Mouse (Mus musculus) kidney, adult 8-10 months (tissue): ENCODE data around the gene Gsk3a.
"Not testable (repeated sequence)": the region's sequence is repeated elsewhere in the genome, so short reads cannot be mapped to it uniquely, and the experiment has no call there.

ENCODE experiments used
- DNase-seq, 2 experiments: peaks; one replicate each; pipeline ENCODE4 v3.0.0; 2022

The Gsk3a gene

DNA sequence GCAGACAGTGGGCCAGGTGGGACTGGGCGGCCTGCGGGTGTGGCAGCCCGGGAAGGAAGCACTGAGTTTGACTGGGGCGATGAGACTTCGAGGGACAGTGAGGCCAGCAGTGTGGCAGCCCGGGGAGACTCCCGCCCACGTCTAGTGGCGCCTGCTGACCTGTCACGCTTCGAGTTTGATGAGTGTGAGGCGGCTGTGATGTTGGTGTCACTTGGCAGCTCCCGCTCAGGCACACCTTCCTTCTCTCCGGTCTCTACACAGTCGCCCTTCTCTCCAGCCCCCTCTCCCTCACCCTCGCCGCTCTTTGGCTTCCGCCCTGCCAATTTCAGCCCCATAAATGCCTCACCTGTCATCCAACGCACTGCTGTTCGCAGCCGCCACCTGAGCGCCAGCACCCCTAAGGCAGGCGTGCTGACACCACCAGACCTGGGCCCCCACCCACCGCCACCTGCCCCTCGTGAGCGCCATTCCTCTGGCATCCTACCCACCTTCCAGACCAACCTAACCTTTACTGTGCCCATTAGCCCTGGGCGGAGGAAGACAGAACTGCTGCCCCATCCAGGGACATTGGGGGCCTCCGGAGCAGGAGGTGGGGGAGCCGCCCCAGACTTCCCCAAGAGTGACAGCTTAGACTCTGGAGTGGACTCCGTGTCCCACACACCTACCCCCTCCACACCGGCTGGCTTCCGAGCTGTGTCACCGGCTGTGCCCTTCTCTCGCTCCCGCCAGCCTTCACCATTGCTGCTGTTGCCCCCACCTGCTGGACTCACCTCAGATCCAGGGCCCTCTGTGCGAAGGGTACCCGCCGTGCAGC lies 35.0 kb upstream of the Gsk3a start:
- no peak for DNase-seq

DNA sequence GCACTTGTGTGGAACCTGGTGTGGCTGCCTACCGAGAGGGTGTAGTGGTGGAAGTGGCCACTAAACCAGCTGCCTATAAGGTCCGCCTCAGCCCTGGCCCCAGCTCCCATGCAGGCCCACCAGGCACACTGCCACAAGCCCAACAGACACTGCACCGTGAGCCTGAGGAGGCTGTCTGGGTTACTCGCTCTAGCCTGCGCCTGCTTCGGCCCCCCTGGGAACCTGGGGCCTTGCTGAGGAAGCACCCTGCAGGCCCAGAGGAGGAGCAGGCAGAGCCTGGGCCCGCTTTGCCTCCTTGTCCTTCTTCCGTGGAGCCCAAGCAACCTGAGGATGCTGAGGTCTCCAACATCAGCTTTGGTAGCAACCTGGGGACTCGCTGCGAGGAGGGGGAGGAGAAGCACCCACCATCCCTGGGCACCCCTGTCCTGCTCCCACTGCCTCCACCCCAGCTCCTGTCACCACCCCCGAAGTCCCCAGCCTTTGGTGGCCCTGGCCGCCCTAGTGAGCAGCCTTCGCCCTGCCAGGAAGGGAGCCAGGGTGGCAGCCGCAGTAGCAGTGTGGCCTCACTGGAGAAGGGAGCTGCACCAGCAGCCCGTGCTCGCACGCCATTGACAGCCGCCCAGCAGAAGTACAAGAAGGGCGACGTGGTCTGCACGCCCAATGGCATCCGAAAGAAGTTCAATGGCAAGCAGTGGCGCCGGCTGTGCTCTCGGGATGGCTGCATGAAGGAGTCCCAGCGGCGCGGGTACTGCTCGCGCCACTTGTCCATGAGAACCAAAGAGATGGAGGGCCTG lies 34.2 kb upstream of the Gsk3a start:
- DNase-seq = no peak

DNA sequence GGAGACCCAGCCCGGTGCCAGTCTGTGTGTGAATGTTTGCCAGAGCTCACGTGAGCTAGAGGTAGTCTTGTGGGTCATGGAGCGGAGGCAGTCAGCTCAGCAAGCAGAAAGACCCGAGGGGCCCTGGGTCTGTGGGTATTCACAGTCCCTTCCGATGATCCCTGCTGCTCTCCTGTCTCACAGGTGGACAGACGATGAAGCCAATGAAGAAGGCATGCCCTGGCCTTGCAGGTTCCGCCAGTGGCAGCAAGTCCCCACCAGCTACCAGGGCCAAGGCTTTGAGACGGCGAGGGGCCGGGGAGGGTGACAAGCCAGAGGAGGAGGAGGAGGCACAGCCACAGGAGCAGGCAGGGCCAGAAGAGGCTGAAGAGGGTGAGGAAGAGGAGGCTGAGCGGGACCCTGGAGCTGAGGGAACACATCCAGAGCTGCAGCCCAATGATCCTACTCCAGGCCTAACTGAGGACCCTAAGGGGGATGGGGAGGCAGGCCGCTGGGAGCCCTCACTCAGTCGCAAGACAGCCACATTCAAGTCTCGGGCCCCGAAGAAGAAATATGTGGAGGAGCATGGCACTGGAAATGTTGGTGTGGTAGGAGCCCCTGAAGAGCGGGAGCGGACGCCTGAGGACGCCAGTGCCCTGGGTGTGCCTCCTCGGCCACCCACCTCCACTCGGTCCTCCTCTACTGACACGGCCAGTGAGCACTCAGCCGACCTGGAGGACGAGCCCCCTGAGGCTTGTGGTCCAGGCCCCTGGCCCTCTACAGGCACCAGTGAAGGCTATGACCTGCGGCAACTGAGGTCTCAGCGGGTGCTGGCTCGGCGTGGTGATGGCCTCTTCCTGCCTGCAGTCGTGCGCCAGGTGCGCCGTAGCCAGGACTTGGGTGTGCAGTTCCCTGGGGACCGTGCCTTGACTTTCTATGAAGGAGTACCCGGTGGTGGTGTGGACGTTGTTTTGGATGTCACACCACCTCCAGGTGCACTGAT lies 33.3 kb upstream of the Gsk3a start:
- DNase-seq = no peak

DNA sequence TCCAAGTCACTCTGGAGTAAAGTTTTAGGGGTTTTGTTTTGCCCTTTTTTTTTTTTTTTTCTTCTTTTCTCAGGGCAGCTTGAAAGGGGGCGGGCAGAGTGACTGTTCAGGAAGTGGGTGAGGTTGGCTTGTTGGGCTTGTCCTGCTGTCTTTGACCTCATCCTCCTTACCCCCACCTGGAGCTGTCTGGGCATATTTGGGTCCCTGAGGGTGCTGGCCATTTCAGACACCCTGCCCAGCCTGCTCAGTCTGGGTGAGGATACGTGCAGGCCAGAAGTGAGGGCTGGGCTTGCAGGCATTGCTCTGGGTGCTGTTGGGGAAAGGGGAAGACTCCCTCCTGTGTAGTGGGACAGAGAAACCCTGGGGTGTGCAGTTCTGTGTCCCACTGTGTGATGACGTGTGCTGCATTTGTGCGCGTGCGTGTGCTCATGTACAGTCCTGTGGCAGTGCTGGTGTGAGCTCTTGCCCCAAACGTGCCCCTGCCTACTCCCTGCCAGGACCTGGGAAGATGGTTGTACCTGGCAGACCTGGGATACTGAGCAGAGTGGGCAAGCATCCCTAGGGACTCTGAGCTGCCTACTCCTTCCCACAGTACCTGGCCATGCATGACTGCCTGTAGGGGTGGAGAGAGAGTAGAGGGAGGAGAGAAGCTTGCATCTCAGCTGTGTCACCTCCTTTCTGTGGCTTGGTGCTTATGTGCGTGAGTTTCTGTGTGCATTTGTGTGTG lies 32.1 kb upstream of the Gsk3a start:
- no peak for DNase-seq

DNA sequence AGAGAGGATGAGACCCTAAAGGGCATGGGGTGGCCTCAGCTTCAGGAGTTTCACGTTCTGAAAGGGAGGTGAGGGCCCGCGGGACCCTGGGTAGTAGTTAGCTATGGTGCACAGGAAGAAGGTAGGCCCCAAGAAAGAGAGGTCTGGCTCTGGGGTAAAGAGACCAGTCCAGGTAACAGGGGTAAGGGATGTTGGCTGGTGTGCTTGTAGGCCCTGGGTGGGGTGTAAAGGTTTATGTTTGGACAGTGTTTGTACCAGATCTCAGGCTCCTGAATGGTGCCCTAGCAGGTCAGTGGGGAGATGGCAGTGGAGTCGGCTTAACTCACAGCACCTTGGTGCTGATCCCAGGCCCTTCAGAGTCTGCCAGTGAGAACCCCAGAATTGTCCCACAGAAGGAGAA lies 31.4 kb upstream of the Gsk3a start:
- no peak for DNase-seq

DNA sequence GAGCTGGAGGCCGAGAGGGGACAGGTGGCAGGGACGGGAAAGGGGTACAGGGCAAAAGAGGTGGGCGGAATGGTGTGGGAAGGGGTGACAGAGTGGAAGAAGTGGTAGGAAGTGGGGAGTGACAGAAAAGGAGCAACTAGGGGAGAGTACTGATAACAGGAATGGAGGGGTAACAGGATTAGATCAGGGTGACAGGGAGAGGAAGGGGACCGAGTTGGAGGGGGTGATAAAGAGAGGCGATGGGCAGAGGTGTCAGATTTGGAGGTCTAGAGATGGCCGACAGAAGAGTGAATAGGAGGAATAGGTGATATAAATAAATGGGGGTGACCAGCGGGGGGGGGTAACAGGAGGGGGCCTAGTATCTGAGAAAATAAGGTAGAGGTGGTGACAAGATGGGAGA lies 30.9 kb upstream of the Gsk3a start:
- DNase-seq = no peak

DNA sequence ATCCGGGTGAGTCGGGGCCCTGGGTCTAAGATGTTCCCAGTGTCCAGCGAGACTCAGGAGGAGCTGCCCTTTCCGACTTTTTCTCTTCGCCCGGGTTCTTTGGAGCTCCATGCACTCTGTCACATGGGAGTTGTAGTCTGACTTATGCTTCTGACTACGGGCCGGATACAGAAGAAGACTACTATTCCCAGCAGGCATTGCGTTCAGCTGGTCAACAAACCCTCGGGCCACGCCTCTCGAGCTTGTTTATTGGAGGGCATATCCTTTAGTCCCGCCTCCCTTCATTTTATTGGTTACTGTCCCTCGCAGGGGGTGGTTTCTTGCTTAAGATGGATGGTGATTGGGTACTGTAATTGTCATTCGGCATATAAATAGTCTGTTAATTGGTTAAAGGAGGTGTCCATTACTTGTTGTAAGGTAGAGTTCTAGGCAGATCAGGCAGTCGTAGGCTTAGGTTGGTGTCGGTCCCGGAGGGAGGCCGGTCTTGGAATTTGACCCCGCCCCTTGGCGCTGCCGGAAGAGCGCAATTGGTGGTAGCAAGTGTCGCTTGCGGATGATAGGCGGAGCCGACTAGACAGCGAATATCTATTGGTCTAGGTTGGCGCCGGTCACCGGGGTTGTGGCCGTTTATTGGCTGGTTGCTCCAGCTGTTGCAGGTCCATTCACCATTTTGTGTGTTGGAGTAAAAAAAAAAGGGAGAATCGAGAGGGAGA lies 30.3 kb upstream of the Gsk3a start:
- peak; percentile 99 to 100 for DNase-seq

DNA sequence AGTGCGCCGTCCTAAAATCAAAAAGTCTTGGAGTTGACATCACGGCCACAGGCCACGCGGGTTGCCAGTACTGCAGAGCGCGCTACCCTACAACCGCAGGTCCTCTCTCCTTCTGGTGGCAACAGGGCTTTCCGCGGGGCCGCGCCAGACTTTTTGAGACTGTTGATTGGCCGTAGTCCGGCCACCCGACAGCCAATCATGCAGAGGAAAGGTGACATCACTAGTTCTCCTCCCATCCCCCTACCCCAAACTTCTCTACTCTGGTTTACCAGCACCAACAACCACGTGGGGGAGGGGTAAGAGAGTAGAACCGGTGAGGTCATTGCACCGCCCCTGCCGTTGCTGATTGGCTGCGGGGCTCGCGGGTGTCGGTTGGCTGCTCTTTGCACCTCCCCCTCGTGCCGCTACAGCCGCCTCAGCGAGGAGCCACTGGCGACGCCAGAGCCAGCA lies 29.7 kb upstream of the Gsk3a start, which contains the start of gene Cic:
Cic (plus strand) TSS at position 404 of the 450 bp plus-strand sequence.
- DNase-seq = peak; percentile 99 to 100

DNA sequence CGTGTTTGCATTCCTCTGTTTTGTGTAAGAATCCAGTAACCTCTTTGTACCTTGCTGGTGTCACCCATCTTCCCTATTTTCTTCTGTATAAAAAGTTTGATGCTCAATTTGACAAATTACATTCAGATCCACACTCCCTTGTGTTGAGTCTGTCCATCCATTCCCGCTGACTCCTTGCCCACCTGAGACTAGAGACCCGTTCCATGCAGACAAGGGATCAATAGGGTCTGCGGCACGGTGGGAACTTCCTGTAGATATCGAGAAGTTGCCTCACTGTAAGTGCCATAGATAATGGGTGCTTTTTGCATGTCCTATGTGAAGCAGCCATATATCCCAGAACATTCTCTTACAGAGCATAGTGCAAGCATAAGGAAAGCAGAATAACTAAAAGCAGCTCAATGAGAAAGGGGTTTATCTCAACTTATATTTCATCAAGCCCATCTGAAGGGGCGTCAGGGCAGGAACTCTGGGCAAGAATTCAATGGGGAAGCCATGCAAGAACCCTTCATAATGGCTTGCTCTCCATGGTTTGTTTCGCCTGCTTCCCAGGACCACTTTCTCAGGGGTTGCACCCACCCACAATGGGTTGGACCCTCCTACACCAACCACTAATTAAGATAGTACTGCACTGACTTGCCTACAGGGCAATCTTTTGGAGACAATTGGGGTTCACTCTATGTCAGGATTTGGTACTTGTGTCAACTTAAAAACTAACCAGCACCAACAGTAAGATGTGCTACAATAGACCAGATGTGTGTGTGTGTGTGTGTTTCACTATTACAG lies 28.7 kb upstream of the Gsk3a start:
- peak in 1 of 2 experiments; percentile 6 for DNase-seq

DNA sequence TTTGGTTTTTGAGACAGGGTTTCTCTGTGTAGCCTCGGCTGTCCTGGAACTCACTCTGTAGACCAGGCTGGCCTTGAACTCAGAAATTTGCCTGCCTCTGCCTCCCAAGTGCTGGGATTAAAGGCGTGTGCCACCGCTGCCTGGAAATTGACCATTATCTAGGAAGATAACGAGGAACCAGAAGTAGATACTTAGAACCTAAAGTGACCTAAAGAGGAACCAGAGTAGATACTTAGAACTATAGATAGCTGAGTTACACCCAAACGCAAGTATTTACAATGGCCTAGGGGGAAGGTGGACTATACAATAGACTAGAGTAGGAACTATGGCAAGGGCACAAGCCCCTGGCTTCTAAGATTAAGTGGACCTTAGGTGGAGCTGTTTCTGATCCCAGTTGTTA lies 28.1 kb upstream of the Gsk3a start:
- DNase-seq = not testable (repeated sequence)

DNA sequence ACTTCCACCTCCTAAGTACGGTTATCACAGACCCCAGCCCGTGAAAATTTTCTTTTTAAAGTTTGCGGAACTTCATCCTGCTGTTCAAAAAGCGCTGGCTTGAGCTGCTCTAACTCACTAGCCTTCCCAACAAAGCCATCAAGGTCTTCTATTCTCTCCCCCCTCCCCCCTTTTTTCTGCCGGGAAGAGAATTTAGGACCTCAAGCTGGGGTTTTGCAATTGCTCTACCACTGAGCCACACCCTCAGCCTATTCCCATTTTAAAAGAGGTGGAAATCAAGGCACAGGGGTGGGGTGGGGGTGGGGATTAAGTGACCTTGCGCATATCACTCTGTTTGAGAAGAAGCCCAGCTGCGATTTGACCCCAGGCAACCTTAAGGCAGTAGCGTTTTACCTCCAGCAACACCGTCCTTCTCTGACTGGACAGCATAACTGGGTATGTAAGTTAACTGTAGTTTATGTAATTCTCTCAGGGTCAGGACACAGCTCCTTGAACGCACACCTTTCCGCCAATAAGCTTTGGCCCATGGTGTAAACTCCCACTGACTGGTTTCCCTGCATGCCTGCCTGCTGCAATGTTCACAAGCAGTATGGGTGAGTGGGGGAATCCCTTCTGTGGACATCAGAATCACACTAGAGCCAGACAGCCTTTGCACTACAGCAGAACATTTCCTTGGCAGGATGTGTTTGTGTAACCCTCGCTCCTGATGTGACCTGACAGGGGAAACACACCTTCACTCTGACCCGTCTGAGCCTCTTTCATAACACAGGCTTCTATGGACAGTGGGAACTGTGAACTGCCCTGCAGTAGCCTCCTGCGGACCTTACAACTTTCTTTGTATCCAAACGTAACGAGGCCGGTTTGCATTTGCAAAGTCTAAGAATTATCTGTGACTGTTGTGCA lies 26.6 kb upstream of the Gsk3a start:
- no peak for DNase-seq

DNA sequence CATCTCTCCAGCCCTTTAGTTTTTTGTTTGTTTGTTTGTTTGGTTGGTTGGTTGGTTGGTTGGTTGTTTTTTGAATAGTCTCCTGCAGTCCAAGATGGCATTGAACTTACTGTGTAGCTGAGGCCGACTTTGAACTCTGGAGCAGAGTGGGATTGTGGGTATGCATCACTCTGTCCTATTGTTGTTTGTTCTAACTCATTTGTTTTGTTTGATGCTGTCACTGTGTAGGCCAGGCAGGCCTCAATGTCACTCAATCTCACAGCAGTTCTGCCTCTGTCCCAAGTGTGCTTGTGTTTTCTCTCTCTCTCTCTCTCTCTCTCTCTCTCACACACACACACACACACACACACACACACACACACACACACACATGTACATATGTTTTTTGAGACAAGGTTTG lies 24.2 kb upstream of the Gsk3a start:
- DNase-seq = no peak

DNA sequence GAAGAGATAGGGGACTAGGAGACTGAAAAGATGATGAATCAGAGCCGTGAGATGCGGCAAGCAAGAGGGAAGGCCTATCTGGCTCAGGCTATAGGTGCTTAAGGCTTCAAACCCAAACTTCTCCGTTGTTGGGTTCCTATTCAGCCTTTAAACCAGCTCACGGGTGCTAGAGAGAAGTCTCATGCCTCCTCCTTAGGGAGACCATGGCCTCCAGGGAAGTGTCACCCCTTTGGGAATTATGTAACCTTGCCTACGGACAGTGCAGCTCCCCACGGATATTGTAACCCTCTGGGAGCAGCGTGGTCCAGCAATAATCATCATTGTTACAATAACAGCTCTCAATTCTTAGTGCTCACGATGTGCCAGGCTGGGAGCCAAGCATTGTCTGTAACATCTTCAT lies 14.2 kb upstream of the Gsk3a start:
- no peak for DNase-seq

DNA sequence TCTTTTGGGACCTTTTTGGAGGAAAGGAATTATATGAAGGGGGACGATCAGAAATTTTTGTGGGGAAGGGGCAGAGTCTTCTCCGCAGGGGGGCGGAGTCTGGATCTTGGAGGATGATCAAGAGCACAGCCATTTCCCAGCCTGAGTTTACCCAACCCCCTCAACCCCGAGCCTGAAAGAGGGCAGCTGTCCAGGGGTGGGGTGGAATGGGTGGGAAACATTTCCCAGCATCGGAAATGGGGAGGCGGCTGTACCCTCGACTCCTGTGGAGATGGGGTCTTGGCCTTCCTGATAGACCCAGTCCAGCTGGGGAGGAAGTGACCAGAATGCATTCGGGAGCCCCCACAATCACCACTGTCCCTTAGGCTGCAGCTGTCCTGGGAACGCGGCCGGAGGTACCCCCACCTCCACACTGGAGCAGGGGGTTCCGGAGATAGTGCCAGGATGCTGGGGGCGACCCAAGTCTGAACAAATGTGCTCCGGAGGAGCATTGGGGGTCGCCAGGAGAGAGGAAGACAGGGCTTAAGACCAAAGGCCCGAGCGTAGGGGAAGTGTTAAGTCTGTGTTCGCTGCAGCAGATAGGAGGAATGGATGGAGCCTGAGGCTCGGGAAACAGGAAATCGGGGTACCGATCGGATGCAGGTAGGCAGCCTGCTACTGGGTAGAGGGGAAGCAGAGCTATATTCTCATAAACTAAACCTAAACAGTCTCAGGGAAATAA lies 13.6 kb upstream of the Gsk3a start:
- DNase-seq = peak in 1 of 2 experiments; percentile 53

DNA sequence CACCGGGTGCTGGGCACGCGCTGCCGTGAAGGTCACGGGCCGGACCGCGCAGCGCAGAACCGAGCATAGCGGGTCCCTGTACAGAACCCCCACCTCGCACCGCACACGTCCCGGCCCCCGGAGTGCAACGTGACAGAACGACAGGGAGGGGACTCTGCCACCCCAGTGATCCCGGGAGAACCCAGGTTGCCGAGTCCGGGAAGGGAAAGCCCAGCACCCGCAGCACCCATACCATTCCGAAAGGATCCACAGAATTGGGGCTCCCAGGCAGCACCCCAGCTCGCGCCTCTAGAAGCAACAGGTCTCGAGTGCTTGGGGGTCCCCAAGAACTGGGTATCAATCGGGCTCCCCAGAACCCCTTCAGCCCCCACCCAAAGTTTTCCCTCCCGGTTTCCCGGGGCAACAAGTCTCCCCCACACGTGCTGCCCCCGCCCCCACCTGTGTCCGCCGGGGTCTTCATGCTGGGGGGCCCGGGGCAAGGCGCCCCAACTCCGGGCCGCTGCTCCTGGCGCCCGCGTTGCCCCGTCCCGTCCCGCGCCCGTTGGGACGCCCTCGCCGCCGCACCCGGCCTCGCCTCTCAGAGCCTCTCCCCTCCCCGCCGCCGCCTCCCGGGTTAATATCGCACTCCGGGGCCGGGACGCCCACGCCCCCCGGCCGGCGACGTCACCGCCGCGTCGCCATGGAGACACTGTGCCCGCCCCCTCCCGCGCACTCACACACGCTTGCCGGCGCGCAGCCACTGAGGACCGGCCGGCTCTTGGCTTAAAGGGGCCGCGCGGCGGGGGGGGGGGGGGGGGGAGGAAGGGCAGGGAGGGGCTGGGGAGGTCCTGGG lies 12.7 kb upstream of the Gsk3a start, which contains the start of gene Erf:
Erf (minus strand) TSS at position 621 of the 832 bp plus-strand sequence.
- DNase-seq = peak; percentile 93 to 95

DNA sequence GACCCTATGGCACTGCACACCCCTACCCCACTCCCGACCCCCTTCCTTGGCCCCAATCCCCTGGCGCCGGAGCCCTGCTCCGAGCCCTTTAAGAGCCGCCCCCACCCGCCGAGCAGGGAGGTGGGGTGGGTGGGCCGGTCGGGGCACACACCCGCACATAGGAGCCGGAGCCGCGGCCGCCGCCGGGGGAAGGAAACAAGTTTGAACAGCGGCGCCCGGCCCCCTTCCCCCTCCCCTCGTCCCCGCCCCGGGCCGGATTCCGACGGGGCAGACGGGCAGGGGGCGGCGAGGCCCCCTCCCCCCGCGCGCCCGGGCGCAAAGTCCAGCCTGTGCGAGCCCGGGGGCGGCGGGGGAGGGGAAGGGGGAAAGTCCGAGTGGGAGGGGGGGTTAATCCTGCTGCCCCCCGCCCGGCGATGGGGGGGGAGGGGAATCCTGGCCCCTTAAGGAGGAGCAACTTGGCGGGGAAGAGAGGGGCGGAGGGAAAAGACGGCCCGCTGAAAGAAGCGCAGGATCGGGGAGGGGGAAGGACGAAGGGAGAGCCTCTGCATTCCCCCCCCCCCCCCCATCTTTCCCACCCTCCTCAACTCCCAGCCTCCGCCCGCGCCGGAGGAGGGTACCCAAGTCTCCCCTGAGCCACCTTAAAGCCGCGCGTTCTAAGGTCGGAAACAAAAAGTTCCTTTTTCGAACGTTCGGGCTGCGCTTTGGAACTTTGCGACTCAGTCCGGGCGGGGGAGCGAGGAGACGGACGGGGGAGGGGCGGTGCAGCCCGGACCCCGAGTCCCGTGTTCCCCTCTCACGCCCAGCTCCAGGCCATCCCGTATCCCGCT lies 11.9 kb upstream of the Gsk3a start:
- DNase-seq = peak; percentile 75 to 80

DNA sequence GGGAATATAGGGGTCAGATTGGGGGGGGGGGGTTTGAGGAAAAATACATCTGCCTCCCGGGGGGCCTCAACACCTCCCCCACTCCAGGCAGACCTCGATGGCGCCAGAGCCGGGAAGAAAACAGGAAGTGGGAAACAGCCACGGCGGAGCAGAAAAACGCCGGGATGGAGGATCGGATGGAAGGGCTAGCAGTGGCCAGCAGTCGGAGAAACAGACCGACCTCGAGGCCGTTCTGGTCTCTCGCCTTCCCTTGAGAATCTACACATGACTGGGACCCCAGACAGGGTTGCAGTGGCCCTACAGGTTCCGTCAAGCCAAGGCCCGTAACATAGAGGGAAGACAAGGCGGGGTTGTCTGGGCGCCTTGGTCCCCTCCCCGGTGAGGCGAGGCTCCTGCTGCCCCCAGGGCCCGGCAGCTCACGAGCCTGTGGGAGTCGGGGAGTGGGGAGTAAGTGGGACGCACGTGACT lies 11.2 kb upstream of the Gsk3a start:
- no peak for DNase-seq
